Mouse (Mus musculus) heart, embryonic 16.5 days (tissue): ENCODE results near the gene Eif4a1. TPM values are rescaled to one million over a fixed set of nuclear protein-coding genes. Genes with fewer than 3 reads are reported as not detected.

Experiments
- ATAC-seq: fragments of 200-750 bp; cut with Nextera tagmentation; replicated peaks from 2 replicates; pipeline ENCODE4 v1.8.0; 2017; ENCODE audit warnings: moderate number of reproducible peaks; ENCODE audit not compliant: insufficient read depth, low FRiP score; ENCODE audit errors: extremely low read depth
- H3K27ac ChIP-seq: fragments of 300-500 bp; sonication (generic); 2 replicates; pipeline ENCODE4 v1.5.1; 2014; ENCODE audit warnings: mild to moderate bottlenecking, low read length, control low read depth, moderate library complexity
- H3K27me3 ChIP-seq: fragments of 300-500 bp; sonication (generic); 2 replicates; pipeline ENCODE4 v1.6.1; 2014; ENCODE audit warnings: low read length, mixed read lengths; ENCODE audit not compliant: control insufficient read depth, insufficient read depth
- H3K36me3 ChIP-seq: fragments of 300-500 bp; sonication (generic); 2 replicates; pipeline ENCODE4 v1.6.1; 2014; ENCODE audit not compliant: control insufficient read depth, insufficient read depth
- H3K4me1 ChIP-seq: fragments of 300-500 bp; sonication (generic); 2 replicates; pipeline ENCODE4 v1.6.1; 2014; ENCODE audit warnings: low read length, mixed read lengths; ENCODE audit not compliant: control insufficient read depth, insufficient read depth
- H3K4me2 ChIP-seq: fragments of 300-500 bp; sonication (generic); 2 replicates; pipeline ENCODE4 v1.6.1; 2014; ENCODE audit warnings: low read depth, mild to moderate bottlenecking, control low read depth, low read length
- H3K4me3 ChIP-seq: fragments of 300-500 bp; sonication (generic); 2 replicates; pipeline ENCODE4 v1.5.1; 2014; ENCODE audit warnings: mild to moderate bottlenecking, control low read depth, low read length
- H3K9ac ChIP-seq: fragments of 300-500 bp; sonication (generic); 2 replicates; pipeline ENCODE4 v1.6.1; 2014; ENCODE audit warnings: low read length, control low read depth
- H3K9me3 ChIP-seq: fragments of 300-500 bp; sonication (generic); replicated peaks from 2 replicates; pipeline ENCODE4 v1.6.1; 2016; ENCODE audit warnings: low read length; ENCODE audit not compliant: control insufficient read depth
- WGBS: fragments of 180-500 bp; shearing (Covaris S2); extraction: QIAGEN DNeasy Blood & Tissue Kit; methylation state at CpG from one replicate; pipeline ENCODE4 v1.1.7; 2014; 5-methylcytosine and 5-hydroxymethylcytosine counted together
- polyA plus RNA-seq: library from polyadenylated mRNA; unstranded; fragments of >200 nt; fragmentation: Nextera tagmentation; extraction: Ambion mirVana; gene quantifications from 2 replicates; pipeline ENCODE4 v1.2.1, GENCODE M21; 2015

Gene Eif4a1
- polyA plus RNA-seq, 1 experiment from 2014 or later = 346 TPM

GRCm38 (mm10) chr11:69656617-69657461 is 15.4 kb downstream of the Eif4a1 start:
- no peak for ATAC-seq
- Histone ChIP-seq H3K27ac (no peak overlapping the region), H3K4me3 (no peak overlapping the region), H3K4me1 (peaks cover 12% of the 10 kb centered on the region), H3K27me3 (no peaks in the 10 kb centered on the region), H3K36me3 (peaks cover 38% of the 10 kb centered on the region), H3K9me3 (no peaks in the 10 kb centered on the region), H3K9ac (no peak overlapping the region), H3K4me2 (no peak overlapping the region)
- 74% methylated on average over 10 of the region's 10 CpGs for WGBS

- ATAC-seq = no peak
- H3K4me2 ChIP-seq = no peak overlapping the region
- H3K4me3 ChIP-seq = no peak overlapping the region
- 80% methylated on average over 5 of the region's 5 CpGs for WGBS
- peaks cover 44% of the 10 kb centered on the region for H3K36me3 ChIP-seq
- H3K27ac ChIP-seq = no peak overlapping the region
- no peaks in the 10 kb centered on the region for H3K9me3 ChIP-seq
- no peak overlapping the region for H3K9ac ChIP-seq
- H3K27me3 ChIP-seq = no peaks in the 10 kb centered on the region
- peaks cover 6% of the 10 kb centered on the region; the same call in 1 of the 2 replicates for H3K4me1 ChIP-seq
Measured at GRCm38 (mm10) chr11:69656065-69656455, 16.2 kb downstream of the Eif4a1 start.

- 23% methylated on average over 34 of the region's 34 CpGs for WGBS
- 0 out of 2 replicates have a peak, but pooled peaks have one; percentile 58 for ATAC-seq
- 0 out of 2 replicates have a peak within 1 kb of the TSS, but pooled peaks have one; percentile 27 for H3K27ac ChIP-seq
- H3K36me3 ChIP-seq = peaks cover 50% of the 10 kb centered on the region
- peaks cover 6% of the 10 kb centered on the region; the same call in 1 of the 2 replicates for H3K4me1 ChIP-seq
- peak within 1 kb of the TSS; percentile 39 for H3K4me2 ChIP-seq
- no peaks in the 10 kb centered on the region for H3K9me3 ChIP-seq
- H3K9ac ChIP-seq = peak within 1 kb of the TSS; percentile 56
- H3K4me3 ChIP-seq = no peak within 1 kb of the TSS
- no peaks in the 10 kb centered on the region for H3K27me3 ChIP-seq
Measured at GRCm38 (mm10) chr11:69655264-69656064, 16.8 kb downstream of the Eif4a1 start, which contains the start of gene Sox15. TSS of gene Sox15 (plus strand) at chr11:69655314.

- Histone ChIP-seq H3K27ac (0 out of 2 replicates have a peak overlapping the region, but pooled peaks have one; percentile 27), H3K9ac (no peak overlapping the region; the same call in 1 of the 2 replicates), H3K4me2 (no peak overlapping the region), H3K27me3 (no peaks in the 10 kb centered on the region), H3K4me3 (no peak overlapping the region), H3K9me3 (no peaks in the 10 kb centered on the region), H3K4me1 (peaks cover 6% of the 10 kb centered on the region; the same call in 1 of the 2 replicates), H3K36me3 (peaks cover 57% of the 10 kb centered on the region)
- 43% methylated on average over 9 of the region's 9 CpGs for WGBS
- no peak for ATAC-seq
Measured at GRCm38 (mm10) chr11:69654760-69655159, 17.5 kb downstream of the Eif4a1 start.

- ATAC-seq = no peak
- 48% methylated on average over 5 of the region's 5 CpGs for WGBS
- Histone ChIP-seq H3K4me3 (no peak overlapping the region), H3K4me2 (no peak overlapping the region), H3K9me3 (no peaks in the 10 kb centered on the region), H3K27me3 (no peaks in the 10 kb centered on the region), H3K9ac (no peak overlapping the region), H3K36me3 (peaks cover 61% of the 10 kb centered on the region), H3K4me1 (peaks cover 6% of the 10 kb centered on the region; the same call in 1 of the 2 replicates), H3K27ac (no peak overlapping the region)
Measured at GRCm38 (mm10) chr11:69653399-69653798, 18.8 kb downstream of the Eif4a1 start.

GRCm38 (mm10) chr11:69645860-69646259 is 26.4 kb downstream of the Eif4a1 start:
- Histone ChIP-seq H3K9ac (no peak overlapping the region), H3K4me1 (no peaks in the 10 kb centered on the region), H3K36me3 (peaks cover 73% of the 10 kb centered on the region), H3K27me3 (no peaks in the 10 kb centered on the region), H3K9me3 (no peaks in the 10 kb centered on the region), H3K27ac (no peak overlapping the region), H3K4me2 (no peak overlapping the region), H3K4me3 (no peak overlapping the region)
- ATAC-seq = no peak
- 83% methylated on average over 5 of the region's 5 CpGs for WGBS

GRCm38 (mm10) chr11:69635471-69635870 is 36.8 kb downstream of the Eif4a1 start:
- H3K4me1 ChIP-seq = peaks cover 22% of the 10 kb centered on the region
- H3K9ac ChIP-seq = no peak overlapping the region
- H3K27ac ChIP-seq = no peak overlapping the region
- H3K27me3 ChIP-seq = no peaks in the 10 kb centered on the region
- H3K36me3 ChIP-seq = peaks cover 7% of the 10 kb centered on the region
- H3K4me2 ChIP-seq = no peak overlapping the region
- 75% methylated on average over 3 of the region's 3 CpGs for WGBS
- ATAC-seq = no peak
- no peak overlapping the region for H3K4me3 ChIP-seq
- H3K9me3 ChIP-seq = no peaks in the 10 kb centered on the region

GRCm38 (mm10) chr11:69633128-69633866 is 38.9 kb downstream of the Eif4a1 start:
- Histone ChIP-seq H3K27me3 (no peaks in the 10 kb centered on the region), H3K9me3 (no peaks in the 10 kb centered on the region), H3K27ac (peak overlapping the region; percentile 96), H3K4me3 (peak overlapping the region; percentile 95), H3K36me3 (peaks cover 3% of the 10 kb centered on the region; the same call in 1 of the 2 replicates), H3K4me1 (peaks cover 22% of the 10 kb centered on the region), H3K4me2 (peak overlapping the region; percentile 85), H3K9ac (peak overlapping the region; percentile 97)
- ATAC-seq = peak; percentile 53
- under 1% methylated on average over 31 of the region's 50 CpGs for WGBS
